Mouse (Mus musculus) heart, adult 2 months (tissue): ENCODE measurements around the gene Kdm1b.

Experiments used
- CTCF ChIP-seq: fragments of 200-600 bp; IDR thresholded peaks from 2 replicates; pipeline ENCODE4 v1.8.1; 2022; ENCODE audit warnings: antibody characterized with exemption, mild to moderate bottlenecking, moderate library complexity
- EP300 ChIP-seq: fragments of 200-500 bp; IDR thresholded peaks from 2 replicates; pipeline ENCODE4 v1.6.1; 2011; ENCODE audit warnings: low read depth, low read length, control low read depth; ENCODE audit not compliant: insufficient read depth
- POLR2A ChIP-seq: fragments of 200-500 bp; IDR thresholded peaks from 2 replicates; pipeline ENCODE4 v1.6.1; 2011; ENCODE audit warnings: mild to moderate bottlenecking, low read depth, low read length, control low read depth; ENCODE audit not compliant: insufficient read depth

GRCm38 (mm10) chr13:47088433-47088832 is 45.1 kb downstream of the Kdm1b start:
- TF ChIP-seq CTCF: no peak
- no peak for TF ChIP-seq POLR2A
- TF ChIP-seq EP300: no peak
